Mouse (Mus musculus) small intestine, adult 2 months (tissue): Measurements from ENCODE around the gene Ankrd31. TPM values are rescaled to one million over a fixed set of nuclear protein-coding genes. Genes with fewer than 3 reads are reported as not detected.

Experiments
- H3K27ac ChIP-seq: fragments of 200-500 bp; 2 replicates; pipeline ENCODE4 v1.5.1; 2012; ENCODE audit warnings: low read depth, low read length, control low read depth, inconsistent platforms; ENCODE audit not compliant: insufficient read depth
- H3K27me3 ChIP-seq: fragments of 200-500 bp; 2 replicates; pipeline ENCODE4 v1.6.1; 2012; ENCODE audit warnings: mild to moderate bottlenecking, moderate library complexity, low read length, inconsistent platforms; ENCODE audit not compliant: control insufficient read depth, insufficient read depth
- H3K36me3 ChIP-seq: fragments of 200-500 bp; 2 replicates; pipeline ENCODE4 v1.6.1; 2012; ENCODE audit warnings: mild to moderate bottlenecking, low read length, control low read depth, inconsistent platforms; ENCODE audit not compliant: control insufficient read depth, insufficient read depth
- H3K4me1 ChIP-seq: fragments of 200-500 bp; 2 replicates; pipeline ENCODE4 v1.6.1; 2012; ENCODE audit warnings: low read length, inconsistent platforms, mixed read lengths; ENCODE audit not compliant: control insufficient read depth, insufficient read depth, insufficient read length
- H3K4me3 ChIP-seq: fragments of 200-500 bp; 2 replicates; pipeline ENCODE4 v1.5.1; 2012; ENCODE audit warnings: low read depth, mild to moderate bottlenecking, control low read depth, inconsistent platforms, low read length, moderate library complexity
- CTCF ChIP-seq: fragments of 200-500 bp; IDR thresholded peaks from 2 replicates; pipeline ENCODE4 v1.5.1; 2012; ENCODE audit warnings: low read depth, mild to moderate bottlenecking, control low read depth, inconsistent platforms, low read length, moderate library complexity, mixed read lengths; ENCODE audit not compliant: insufficient replicate concordance, insufficient read length; ENCODE audit errors: extremely low read depth
- POLR2A ChIP-seq: fragments of 200-500 bp; IDR thresholded peaks from 2 replicates; pipeline ENCODE4 v1.6.1; 2012; ENCODE audit warnings: low read depth, mild to moderate bottlenecking, control low read depth, inconsistent platforms, low read length, moderate library complexity
- WGBS: fragments of 180-500 bp; shearing (Covaris S2); methylation state at CpG from one replicate; pipeline ENCODE4 v1.1.7; 2018; 5-methylcytosine and 5-hydroxymethylcytosine counted together
- polyA plus RNA-seq: library from polyadenylated mRNA; depleted of rRNA; stranded (reverse); fragments of >200 nt; gene quantifications from 2 replicates; pipeline ENCODE4 v1.2.3, GENCODE M21; 2012; rRNA removed

The Ankrd31 gene
- not detected in 2 replicates for polyA plus RNA-seq

GRCm38 (mm10) chr13:96748109-96748845 is at the start of gene Ankrd31:
Gene Ankrd31, plus strand, starts transcription at chr13:96748272.
- 84% methylated on average over 42 of the region's 42 CpGs for WGBS
- H3K27me3 ChIP-seq: no peaks in the 10 kb centered on the region
- no peak within 1 kb of the TSS for H3K4me3 ChIP-seq
- no peaks in the 10 kb centered on the region for H3K36me3 ChIP-seq
- no peak within 1 kb of the TSS for H3K27ac ChIP-seq
- no peak for TF ChIP-seq POLR2A
- no peak for TF ChIP-seq CTCF
- H3K4me1 ChIP-seq: no peaks in the 10 kb centered on the region

GRCm38 (mm10) chr13:96702567-96703278 is 45.3 kb upstream of the Ankrd31 start:
- H3K4me1 ChIP-seq: no peaks in the 10 kb centered on the region
- 67% methylated on average over 9 of the region's 9 CpGs for WGBS
- H3K27ac ChIP-seq: no peak overlapping the region
- no peaks in the 10 kb centered on the region for H3K27me3 ChIP-seq
- TF ChIP-seq CTCF: no peak
- H3K4me3 ChIP-seq: no peak overlapping the region
- no peaks in the 10 kb centered on the region for H3K36me3 ChIP-seq

GRCm38 (mm10) chr13:96709269-96710233 is 38.5 kb upstream of the Ankrd31 start:
- Histone ChIP-seq H3K27me3 (no peaks in the 10 kb centered on the region; the same call in 1 of the 2 replicates), H3K4me1 (no peaks in the 10 kb centered on the region), H3K4me3 (no peak overlapping the region), H3K36me3 (no peaks in the 10 kb centered on the region), H3K27ac (no peak overlapping the region)
- WGBS: 70% methylated on average over 8 of the region's 8 CpGs
- TF ChIP-seq POLR2A (no peak), CTCF (no peak)

- TF ChIP-seq CTCF (no peak), POLR2A (no peak)
- Histone ChIP-seq H3K27me3 (no peaks in the 10 kb centered on the region), H3K36me3 (no peaks in the 10 kb centered on the region), H3K27ac (no peak overlapping the region), H3K4me3 (no peak overlapping the region), H3K4me1 (no peaks in the 10 kb centered on the region)
- 94% methylated on average over 2 of the region's 2 CpGs for WGBS
These were observed 31.8 kb upstream of the Ankrd31 start for GRCm38 (mm10) chr13:96716311-96716710.

- Histone ChIP-seq H3K4me1 (no peaks in the 10 kb centered on the region), H3K36me3 (no peaks in the 10 kb centered on the region), H3K27ac (no peak overlapping the region), H3K4me3 (no peak overlapping the region), H3K27me3 (no peaks in the 10 kb centered on the region)
- TF ChIP-seq CTCF (no peak), POLR2A (no peak)
- WGBS: 62% methylated on average over 1 of the region's 1 CpGs
These were observed 30.3 kb upstream of the Ankrd31 start for GRCm38 (mm10) chr13:96717821-96718220.

GRCm38 (mm10) chr13:96720003-96720402 is 28.1 kb upstream of the Ankrd31 start:
- 70% methylated on average over 2 of the region's 2 CpGs for WGBS
- no peaks in the 10 kb centered on the region for H3K4me1 ChIP-seq
- TF ChIP-seq POLR2A (no peak), CTCF (no peak)
- H3K36me3 ChIP-seq: no peaks in the 10 kb centered on the region
- H3K4me3 ChIP-seq: no peak overlapping the region
- H3K27ac ChIP-seq: no peak overlapping the region
- H3K27me3 ChIP-seq: no peaks in the 10 kb centered on the region
